13 mouse cellular contexts compared by ENCODE assay signal in genomic region chr5:120505781-120506180, GRCm38 (mm10). TPM values are rescaled to one million over a fixed set of nuclear protein-coding genes. Genes with fewer than 3 reads are reported as not detected.
DNase-seq lines count a peak whose midpoint lies in the region; ATAC-seq and TF ChIP-seq lines count a peak whose summit lies in the region.
"Had no signal": no experiment of that assay in that cellular context is flagged by ENCODE, and none has a peak within 500 bp of the region (broad histone marks: within the 10 kb centered on the region; RNA-seq: fewer than 3 reads in every experiment).

No protein-coding gene starts in this region.

- 63% methylated on average over 9 of the region's 9 CpGs for WGBS in heart, embryonic 16.5 days
- 61% methylated on average over 9 of the region's 9 CpGs for WGBS in heart, embryonic 12.5 days
- WGBS in limb, embryonic 10.5 days, result 70% methylated on average over 9 of the region's 9 CpGs

- H3K9ac ChIP-seq in heart, embryonic 16.5 days (ENCODE audit: low read length), result no peak overlapping the region
- H3K9ac ChIP-seq in heart, embryonic 12.5 days, result no peak overlapping the region
- peak overlapping the region; percentile 52; the same call in 1 of the 2 replicates for H3K9ac ChIP-seq in ES-E14 (ENCODE audit: insufficient read depth, low read depth, low read length, poor library complexity, severe bottlenecking)

- no peak for ATAC-seq in heart, embryonic 16.5 days (replicated peaks; ENCODE audit: extremely low read depth, insufficient read depth, low FRiP score)
- ATAC-seq in heart, embryonic 12.5 days (ENCODE audit: insufficient number of reproducible peaks, low FRiP score), result no peak
- no peak for ATAC-seq in megakaryocyte-erythroid progenitor cell, adult 5-6 weeks (replicated peaks; ENCODE audit: low FRiP score, low TSS enrichment, poor library complexity, severe bottlenecking)
- ATAC-seq: midbrain, embryonic 16.5 days had no signal

- no peaks in the 10 kb centered on the region for H3K36me3 ChIP-seq in heart, embryonic 16.5 days (ENCODE audit: control insufficient read depth, insufficient read depth)
- H3K36me3 ChIP-seq in heart, embryonic 12.5 days, result no peaks in the 10 kb centered on the region
- H3K36me3 ChIP-seq in E14TG2a.4 (ENCODE audit: insufficient read depth, low read length) (no peaks in the 10 kb centered on the region), ES-E14 (ENCODE audit: control insufficient read depth, insufficient read depth, low read length, poor library complexity, severe bottlenecking) (no peaks in the 10 kb centered on the region)
- H3K36me3 ChIP-seq in limb, embryonic 10.5 days, result no peaks in the 10 kb centered on the region

- peaks cover 17% of the 10 kb centered on the region for H3K4me1 ChIP-seq in heart, embryonic 16.5 days (ENCODE audit: control insufficient read depth, insufficient read depth, low read length)
- peaks cover 19% of the 10 kb centered on the region for H3K4me1 ChIP-seq in heart, embryonic 12.5 days (replicated peaks)
- peaks cover 36% of the 10 kb centered on the region for H3K4me1 ChIP-seq in E14TG2a.4 (replicated peaks; ENCODE audit: low read depth, low read length)
- peaks cover 2 to 3% of the 10 kb centered on the region in 2 experiments; a peak in 1 of 4 replicates for H3K4me1 ChIP-seq in ES-E14 (ENCODE audit: control insufficient read depth in 2 of 2, insufficient read depth in 2 of 2, low read length in 2 of 2, poor library complexity in 1 of 2)
- peaks cover 37% of the 10 kb centered on the region for H3K4me1 ChIP-seq in limb, embryonic 10.5 days

- H3K9me3 ChIP-seq in heart, embryonic 16.5 days (replicated peaks; ENCODE audit: control insufficient read depth, low read length), result no peaks in the 10 kb centered on the region
- peaks cover 2% of the 10 kb centered on the region; the same call in 1 of the 2 replicates for H3K9me3 ChIP-seq in heart, embryonic 12.5 days (replicated peaks)
- no peaks in the 10 kb centered on the region for H3K9me3 ChIP-seq in E14TG2a.4 (ENCODE audit: low read length)
- H3K9me3 ChIP-seq in ES-E14 (ENCODE audit: control insufficient read depth, insufficient read depth, low read depth, low read length), result no peaks in the 10 kb centered on the region
- H3K9me3 ChIP-seq in limb, embryonic 10.5 days (replicated peaks), result no peaks in the 10 kb centered on the region

- no peak overlapping the region for H3K4me3 ChIP-seq in heart, embryonic 16.5 days (ENCODE audit: low read length)
- H3K4me3 ChIP-seq in heart, embryonic 12.5 days, result no peak overlapping the region
- H3K4me3 ChIP-seq in E14TG2a.4 (replicated peaks; ENCODE audit: low read length) (peak overlapping the region; percentile 17; the same call in 1 of the 2 replicates), ES-E14 (ENCODE audit: insufficient read depth in 1 of 2, low read depth in 1 of 2, low read length in 2 of 2, poor library complexity in 1 of 2, severe bottlenecking in 1 of 2) (peak overlapping the region; percentile 28 to 30; a peak in 2 of 4 replicates)
- no peak overlapping the region for H3K4me3 ChIP-seq in limb, embryonic 10.5 days

- no peak overlapping the region for H3K27ac ChIP-seq in heart, embryonic 16.5 days (ENCODE audit: low read length)
- no peak overlapping the region for H3K27ac ChIP-seq in heart, embryonic 12.5 days (ENCODE audit: poor library complexity, severe bottlenecking)
- no peak overlapping the region for H3K27ac ChIP-seq in ES-E14 (ENCODE audit: insufficient read depth, low read depth, low read length, poor library complexity, severe bottlenecking)
- H3K27ac ChIP-seq in limb, embryonic 10.5 days, result peak overlapping the region; percentile 54; the same call in 1 of the 2 replicates

- H3K4me2 ChIP-seq in heart, embryonic 16.5 days (ENCODE audit: low read depth, low read length), result peak overlapping the region; percentile 27; the same call in 1 of the 2 replicates
- no peak overlapping the region for H3K4me2 ChIP-seq in heart, embryonic 12.5 days

- in situ Hi-C loops in ES-E14 (cut with MboI; ENCODE audit: low sequenced_read_pairs in 2 of 2, unreplicated experiment in 2 of 2), result no loop called here

- H3K27me3 ChIP-seq in heart, embryonic 16.5 days (ENCODE audit: control insufficient read depth, insufficient read depth, low read length), result no peaks in the 10 kb centered on the region
- no peaks in the 10 kb centered on the region; the same call in 1 of the 2 replicates for H3K27me3 ChIP-seq in heart, embryonic 12.5 days (replicated peaks)
- H3K27me3 ChIP-seq in E14TG2a.4 (ENCODE audit: insufficient read depth, low read length), result peaks cover 19% of the 10 kb centered on the region
- peaks cover 5% of the 10 kb centered on the region; the same call in 1 of the 2 replicates for H3K27me3 ChIP-seq in limb, embryonic 10.5 days (ENCODE audit: low read depth, poor library complexity, severe bottlenecking)

- TF ChIP-seq CTCF in E14TG2a.4 (conservative IDR thresholded peaks at IDR 0.05; ENCODE audit: low read length), result no peak

- DNase-seq in ES-E14 (ENCODE audit: low read depth, low spot score), result no peak
- DNase-seq in limb, embryonic 10.5 days (ENCODE audit: low spot score), result no peak
- DNase-seq in urinary bladder, postnatal 36 days (ENCODE audit: low spot score in 2 of 2), result no peak
- DNase-seq in lung, postnatal 14 days, result no peak

TF ChIP-seq in ES-E14, 5 proteins besides CTCF, POLR2A, EP300 and RAD21:
- TF ChIP-seq CHD2 (IDR thresholded peaks at IDR 0.05; ENCODE audit: low read depth, low read length) (no peak), MAFK (IDR thresholded peaks at IDR 0.05; ENCODE audit: insufficient read depth, low read depth, low read length) (no peak), ZC3H11A (IDR thresholded peaks at IDR 0.05; ENCODE audit: borderline replicate concordance, low read depth, low read length) (no peak), HCFC1 (IDR thresholded peaks at IDR 0.05; ENCODE audit: borderline replicate concordance, insufficient read depth, low read length) (no peak), ZNF384 (IDR thresholded peaks at IDR 0.05; ENCODE audit: low read depth, low read length) (no peak)

RNA-seq across cellular contexts. Expression of gene Plbd2, which starts 2.4 kb away (rescaled TPM):
- 43.3 and 44.1 TPM in 2 replicates for polyA plus RNA-seq in heart, embryonic 16.5 days (2015; fragmentation: Nextera tagmentation; extraction: Ambion mirVana)
- 47.4 and 50.6 TPM in 2 replicates for polyA plus RNA-seq in heart, embryonic 12.5 days (2016; fragmentation: Nextera tagmentation; extraction: Ambion mirVana)
- 35.3 and 59.2 TPM in 2 replicates for total RNA-seq in ES-E14 (2012; rRNA removed)
- polyA plus RNA-seq in limb, embryonic 10.5 days (2016; fragmentation: Nextera tagmentation; extraction: Ambion mirVana), result 41.3 and 43.1 TPM in 2 replicates
- total RNA-seq in megakaryocyte-erythroid progenitor cell, adult 5-6 weeks (2014; fragmentation: Nextera tagmentation), result 13.6 and 20.8 TPM in 2 replicates
- 6.3 and 8.7 TPM in 2 replicates for total RNA-seq in megakaryocyte-erythroid progenitor cell, adult 5-6 weeks (2017)

RNA-seq across cellular contexts. Expression of gene Slc8b1, which starts 5.2 kb away (rescaled TPM):
- 3.5 and 4.3 TPM in 2 replicates for polyA plus RNA-seq in heart, embryonic 16.5 days (2015; fragmentation: Nextera tagmentation; extraction: Ambion mirVana)
- 4.3 and 4.5 TPM in 2 replicates for polyA plus RNA-seq in heart, embryonic 12.5 days (2016; fragmentation: Nextera tagmentation; extraction: Ambion mirVana)
- 20.5 and 34.5 TPM in 2 replicates for total RNA-seq in ES-E14 (2012; rRNA removed)
- 3.7 and 4.4 TPM in 2 replicates for polyA plus RNA-seq in limb, embryonic 10.5 days (2016; fragmentation: Nextera tagmentation; extraction: Ambion mirVana)
- total RNA-seq in megakaryocyte-erythroid progenitor cell, adult 5-6 weeks (2014; fragmentation: Nextera tagmentation), result 0.35 and 1.6 TPM in 2 replicates
- 0.09 and 1.7 TPM in 2 replicates for total RNA-seq in megakaryocyte-erythroid progenitor cell, adult 5-6 weeks (2017)

RNA-seq across cellular contexts. Expression of gene Sds, which starts 29.5 kb away (rescaled TPM):
- polyA plus RNA-seq in heart, embryonic 16.5 days (2015; fragmentation: Nextera tagmentation; extraction: Ambion mirVana), result 0.56 TPM in 1 of 2 replicates, not detected in the other
- not detected in 2 replicates for polyA plus RNA-seq in heart, embryonic 12.5 days (2016; fragmentation: Nextera tagmentation; extraction: Ambion mirVana)
- total RNA-seq in ES-E14 (2012; rRNA removed), result 0.22 TPM in 1 of 2 replicates, not detected in the other
- polyA plus RNA-seq in limb, embryonic 10.5 days (2016; fragmentation: Nextera tagmentation; extraction: Ambion mirVana), result not detected in 2 replicates
- total RNA-seq in megakaryocyte-erythroid progenitor cell, adult 5-6 weeks (2014; fragmentation: Nextera tagmentation), result not detected in 2 replicates
- total RNA-seq in megakaryocyte-erythroid progenitor cell, adult 5-6 weeks (2017), result not detected in 2 replicates
- total RNA-seq: granulocyte monocyte progenitor cell, adult 5-6 weeks had no signal
- polyA plus RNA-seq: embryonic facial prominence, embryonic 11.5 days; large intestine, adult 2 months; lung, embryonic 16.5 days; midbrain, embryonic 16.5 days had no signal

RNA-seq across cellular contexts. Expression of gene Sdsl, which starts 33.2 kb away (rescaled TPM):
- 18.1 TPM in 2 replicates for polyA plus RNA-seq in heart, embryonic 16.5 days (2015; fragmentation: Nextera tagmentation; extraction: Ambion mirVana)
- polyA plus RNA-seq in heart, embryonic 12.5 days (2016; fragmentation: Nextera tagmentation; extraction: Ambion mirVana), result 9.1 and 10.6 TPM in 2 replicates
- 0.67 TPM in 1 of 2 replicates, not detected in the other for total RNA-seq in ES-E14 (2012; rRNA removed)
- 5.2 and 5.6 TPM in 2 replicates for polyA plus RNA-seq in limb, embryonic 10.5 days (2016; fragmentation: Nextera tagmentation; extraction: Ambion mirVana)
- 59.5 and 72.1 TPM in 2 replicates for total RNA-seq in megakaryocyte-erythroid progenitor cell, adult 5-6 weeks (2014; fragmentation: Nextera tagmentation)
- 58.5 and 67.3 TPM in 2 replicates for total RNA-seq in megakaryocyte-erythroid progenitor cell, adult 5-6 weeks (2017)

Comparison
In these comparisons a context has a peak if more than half of its experiments do, and no peak if none do; other contexts are left out.
1. H3K4me3 ChIP-seq: peak in E14TG2a.4 (single experiment) and ES-E14 (2 of 2); none in heart, embryonic 16.5 days (single experiment), heart, embryonic 12.5 days (single experiment) and limb, embryonic 10.5 days (single experiment).